Mouse (Mus musculus) large intestine, adult 2 months (tissue): ENCODE measurements around the gene Zfand3. TPM values are rescaled to one million over a fixed set of nuclear protein-coding genes. Genes with fewer than 3 reads are reported as not detected.
A peak's percentile ranks its signal among the peaks of the same experiment; 100 is the strongest.

Source experiments
- DNase-seq: peaks from one replicate; pipeline ENCODE4 v3.0.0-alpha.2; 2012; ENCODE audit warnings: low read depth, low spot score
- WGBS: fragments of 180-500 bp; shearing (Covaris S2); methylation state at CpG from one replicate; pipeline ENCODE4 v1.1.7; 2018; 5-methylcytosine and 5-hydroxymethylcytosine counted together
- polyA plus RNA-seq: library from polyadenylated mRNA; depleted of rRNA; stranded (reverse); fragments of >200 nt; gene quantifications from 2 replicates; pipeline ENCODE4 v1.2.3, GENCODE M21; 2012

The Zfand3 gene
- polyA plus RNA-seq, 1 experiment: 59.3 TPM

DNA sequence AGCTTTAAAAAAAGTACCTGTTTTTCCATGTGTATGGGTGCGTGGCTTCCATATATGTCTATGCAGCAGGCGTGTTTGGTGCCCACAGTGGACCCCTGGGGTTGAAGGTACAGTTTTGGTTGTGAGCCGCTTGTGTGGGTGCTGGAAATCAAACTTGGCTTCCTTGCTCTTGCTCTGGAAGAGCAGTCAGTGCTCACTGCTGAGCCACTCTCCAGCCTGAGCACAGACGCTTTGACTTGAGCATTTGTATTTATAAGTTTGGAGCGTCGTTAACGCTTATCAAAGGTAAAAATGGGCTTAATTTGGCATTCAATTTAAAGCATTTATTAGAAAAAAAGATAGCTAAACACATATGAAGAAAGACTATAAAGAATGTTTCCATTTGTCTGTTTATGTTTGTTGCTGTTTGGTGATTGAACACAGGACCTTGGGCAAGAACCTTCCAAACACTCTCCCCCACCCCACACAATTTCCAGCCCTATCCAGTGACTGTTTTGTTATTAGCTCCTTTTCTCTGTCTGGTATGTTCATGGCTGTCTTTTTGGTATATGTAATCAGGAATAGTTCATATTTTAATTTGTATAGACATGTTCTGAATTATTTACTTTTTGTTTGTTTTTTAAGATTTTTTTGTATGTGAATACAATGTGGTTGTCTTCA lies 38.8 kb downstream of the Zfand3 start:
- no peak for DNase-seq
- WGBS: 91% methylated on average over 7 of the region's 7 CpGs

DNA sequence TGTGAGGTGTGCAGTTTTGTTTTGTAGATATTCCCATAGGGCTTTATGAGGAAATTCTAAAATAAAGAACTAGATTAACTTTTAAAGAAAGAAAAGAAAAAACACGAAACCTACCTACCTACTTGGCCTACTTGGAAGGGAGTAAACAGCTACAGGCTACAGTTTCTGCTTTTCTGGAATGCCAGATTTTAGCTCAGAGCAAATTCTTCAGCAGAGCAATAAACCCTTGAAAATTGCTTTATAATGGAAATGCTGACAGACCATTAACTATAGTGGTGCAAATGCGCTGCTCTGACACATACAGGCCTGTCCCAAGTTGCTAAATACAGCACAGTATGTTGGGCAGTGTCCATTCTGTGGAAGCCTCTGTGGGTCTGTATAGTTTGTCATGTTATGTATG lies 40.6 kb downstream of the Zfand3 start:
- no peak for DNase-seq

DNA sequence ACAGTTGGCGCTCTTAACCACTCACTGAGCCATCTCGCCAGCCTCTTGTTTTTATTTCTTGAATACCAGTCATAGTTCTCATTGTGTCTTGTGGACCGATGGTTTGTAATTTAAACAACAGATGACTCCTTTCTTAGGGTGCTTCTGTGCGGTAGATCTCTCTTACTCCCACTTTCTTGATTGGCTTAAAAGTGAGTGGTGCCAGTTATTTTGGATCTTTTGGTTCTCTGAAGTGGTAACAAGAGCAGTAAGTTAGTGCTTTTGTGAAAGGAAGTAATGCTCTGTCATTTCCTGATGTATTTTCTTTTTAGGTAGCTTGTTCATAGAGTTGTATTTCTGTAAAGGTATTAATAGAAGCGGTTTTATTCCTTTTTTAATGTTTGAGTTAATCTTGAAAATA lies 42.1 kb downstream of the Zfand3 start:
- DNase-seq: no peak
- 85% methylated on average over 5 of the region's 5 CpGs for WGBS

More for the DNA sequence above, 40.6 kb downstream of the Zfand3 start:
- WGBS: 46% methylated on average over 2 of the region's 2 CpGs

DNA sequence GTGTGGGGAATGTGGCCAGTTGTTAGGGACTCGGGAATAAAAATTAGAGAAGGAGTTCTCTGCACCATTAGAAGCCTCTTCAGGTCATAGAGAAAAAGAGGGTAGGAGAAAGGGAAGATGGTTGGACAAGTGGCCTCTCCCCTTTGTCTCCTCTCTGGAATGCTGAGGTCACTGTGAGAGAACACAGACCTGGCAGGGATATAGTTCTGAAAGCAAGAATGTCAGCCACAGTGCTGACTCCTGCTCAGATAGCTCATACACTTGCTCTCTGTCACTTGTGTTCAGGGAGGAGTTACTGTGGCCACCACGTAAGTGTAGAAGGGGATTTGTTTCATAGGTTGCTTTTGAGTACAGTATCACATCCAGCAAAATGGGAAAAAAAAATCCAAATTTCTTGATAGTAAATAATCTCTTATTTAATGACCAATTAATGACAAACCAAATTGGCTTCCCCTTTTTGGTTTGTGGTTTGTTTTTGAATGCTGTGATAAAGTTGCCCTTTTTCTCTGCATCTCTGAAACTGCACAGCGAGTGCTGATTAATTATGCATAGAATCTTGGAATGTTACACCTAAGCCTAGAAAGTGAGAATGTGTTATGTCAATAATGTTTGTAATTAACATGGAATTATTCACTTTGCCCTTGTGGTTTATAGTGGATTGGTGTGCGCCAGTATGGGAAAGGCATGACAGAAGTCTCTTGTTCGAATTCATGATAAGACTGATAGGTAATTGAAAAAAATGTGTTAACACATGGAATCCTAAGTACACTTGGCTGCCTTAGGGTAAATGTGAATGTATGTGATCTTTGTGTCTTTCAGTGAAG lies 47.2 kb downstream of the Zfand3 start:
- WGBS: 83% methylated on average over 5 of the region's 5 CpGs
- no peak for DNase-seq

DNA sequence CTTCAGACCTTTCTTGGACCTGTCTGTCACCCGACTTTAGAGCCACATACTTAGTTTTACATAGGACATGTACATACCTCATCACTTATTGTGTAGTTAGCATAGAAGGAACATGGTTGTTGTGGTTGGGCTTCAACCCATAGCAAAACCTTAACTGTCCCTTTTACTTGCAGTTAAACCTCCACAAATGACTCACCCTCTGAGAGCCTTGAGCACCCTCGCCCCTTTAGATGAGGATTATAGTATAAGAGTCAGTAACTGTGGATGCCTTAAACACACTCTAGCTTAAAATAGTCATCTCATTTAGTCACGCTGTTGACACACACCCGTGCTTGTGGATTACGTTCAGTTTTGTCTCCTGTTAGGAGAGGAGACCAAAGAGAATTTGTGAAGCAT lies 47.8 kb downstream of the Zfand3 start:
- DNase-seq: no peak
- WGBS: 70% methylated on average over 5 of the region's 5 CpGs

DNA sequence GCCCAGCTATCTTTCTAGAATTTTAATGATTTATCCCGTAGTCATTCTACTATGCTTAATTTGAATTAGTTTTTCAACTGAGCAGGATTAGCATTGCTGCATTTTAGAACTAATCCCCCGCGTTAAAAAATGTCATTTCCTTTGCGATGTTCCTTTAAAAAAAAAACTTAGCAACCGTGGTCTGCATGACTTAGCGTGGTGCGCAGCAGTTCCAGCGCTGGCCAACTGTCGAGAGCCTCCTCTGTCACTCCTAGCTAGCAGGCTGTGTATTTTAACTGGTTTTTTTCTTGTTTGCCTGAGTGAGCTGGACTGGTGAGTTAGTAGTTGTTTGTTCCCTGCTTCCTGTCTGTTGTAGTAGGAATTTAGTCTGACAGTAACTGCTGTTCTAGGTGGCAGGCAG lies 48.9 kb downstream of the Zfand3 start:
- DNase-seq: no peak

DNA sequence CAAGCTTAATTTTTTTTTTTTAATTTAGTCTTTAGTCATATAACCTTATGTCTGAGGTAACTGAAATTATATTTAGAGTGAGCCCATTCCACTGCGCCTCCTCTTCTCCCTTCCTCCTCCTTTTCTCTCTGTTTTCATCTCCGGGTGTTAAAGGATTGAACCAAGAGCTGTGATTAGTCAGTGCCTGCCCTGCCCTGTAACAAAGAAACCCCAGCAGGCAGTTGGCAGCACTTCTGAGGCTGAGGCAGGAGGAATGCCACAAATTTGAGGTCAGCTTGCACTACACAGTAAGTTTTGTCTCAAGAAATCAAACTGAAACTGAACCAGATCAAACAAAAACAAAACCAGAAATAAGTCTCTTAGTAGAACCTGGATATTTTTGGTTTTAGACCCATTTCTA lies 49.3 kb downstream of the Zfand3 start:
- DNase-seq: no peak
- WGBS: 75% methylated on average over 2 of the region's 2 CpGs

More for the DNA sequence above, 48.9 kb downstream of the Zfand3 start:
- WGBS: 59% methylated on average over 9 of the region's 9 CpGs

DNA sequence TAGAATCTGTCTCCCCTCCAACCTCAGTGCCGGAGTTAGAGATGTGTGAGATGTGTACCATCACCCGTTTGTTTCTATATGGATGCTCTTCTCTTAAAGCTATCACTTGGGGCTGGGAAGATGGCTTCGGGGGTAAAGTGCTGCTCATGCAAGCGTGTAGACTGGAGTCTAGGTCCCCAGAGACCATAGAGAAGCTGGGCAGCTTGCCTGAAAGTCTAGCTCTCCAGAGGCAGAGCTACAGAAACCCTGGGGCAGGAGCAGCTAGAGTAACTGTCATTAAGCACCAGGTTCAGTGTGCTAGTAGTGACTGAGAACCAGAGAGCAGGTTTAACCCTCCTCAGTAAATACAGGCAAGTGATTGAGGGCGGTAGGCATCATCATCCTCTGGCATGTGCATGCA lies 51.7 kb downstream of the Zfand3 start:
- WGBS: 86% methylated on average over 5 of the region's 5 CpGs
- no peak for DNase-seq

DNA sequence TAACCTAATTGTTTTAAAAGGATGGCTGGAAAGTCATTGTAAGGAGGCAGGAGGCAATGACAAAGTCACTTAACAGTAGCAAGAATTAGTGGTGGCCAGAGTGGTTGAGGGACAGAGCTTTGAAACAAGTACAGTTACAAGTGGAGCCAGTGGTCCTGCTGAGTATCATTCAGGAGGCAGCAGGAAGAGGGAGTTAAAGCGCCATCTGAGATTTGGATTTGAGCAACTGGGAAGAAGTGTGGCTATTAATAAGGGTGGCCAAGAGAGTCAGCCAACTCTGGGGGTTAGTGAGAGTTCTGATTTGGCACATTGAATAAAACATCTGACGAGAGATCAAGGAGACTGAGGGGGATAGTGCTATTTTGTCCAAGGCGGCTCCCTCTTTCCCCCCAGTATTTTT lies 54.1 kb downstream of the Zfand3 start:
- WGBS: 75% methylated on average over 3 of the region's 3 CpGs
- no peak for DNase-seq

DNA sequence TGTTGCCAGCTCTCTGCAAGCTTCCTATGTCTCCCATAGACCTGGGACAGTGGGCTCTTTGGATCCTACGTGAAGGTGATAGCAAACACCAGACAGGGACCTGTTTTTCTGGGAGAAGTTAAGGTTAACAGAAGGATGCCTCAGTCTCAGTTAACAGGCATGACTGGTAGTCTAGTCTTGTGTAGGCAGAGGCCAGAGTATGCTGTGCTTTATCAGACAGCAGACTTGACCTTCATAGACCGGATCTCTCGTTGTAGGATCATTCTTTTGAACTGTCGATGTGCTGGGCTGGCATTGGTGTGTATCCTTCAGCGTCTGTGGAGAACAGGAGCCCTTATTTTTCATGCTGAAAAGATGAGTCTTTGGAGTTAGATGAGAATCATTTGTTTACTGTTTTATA lies 54.5 kb downstream of the Zfand3 start:
- no peak for DNase-seq
- WGBS: 74% methylated on average over 5 of the region's 5 CpGs

DNA sequence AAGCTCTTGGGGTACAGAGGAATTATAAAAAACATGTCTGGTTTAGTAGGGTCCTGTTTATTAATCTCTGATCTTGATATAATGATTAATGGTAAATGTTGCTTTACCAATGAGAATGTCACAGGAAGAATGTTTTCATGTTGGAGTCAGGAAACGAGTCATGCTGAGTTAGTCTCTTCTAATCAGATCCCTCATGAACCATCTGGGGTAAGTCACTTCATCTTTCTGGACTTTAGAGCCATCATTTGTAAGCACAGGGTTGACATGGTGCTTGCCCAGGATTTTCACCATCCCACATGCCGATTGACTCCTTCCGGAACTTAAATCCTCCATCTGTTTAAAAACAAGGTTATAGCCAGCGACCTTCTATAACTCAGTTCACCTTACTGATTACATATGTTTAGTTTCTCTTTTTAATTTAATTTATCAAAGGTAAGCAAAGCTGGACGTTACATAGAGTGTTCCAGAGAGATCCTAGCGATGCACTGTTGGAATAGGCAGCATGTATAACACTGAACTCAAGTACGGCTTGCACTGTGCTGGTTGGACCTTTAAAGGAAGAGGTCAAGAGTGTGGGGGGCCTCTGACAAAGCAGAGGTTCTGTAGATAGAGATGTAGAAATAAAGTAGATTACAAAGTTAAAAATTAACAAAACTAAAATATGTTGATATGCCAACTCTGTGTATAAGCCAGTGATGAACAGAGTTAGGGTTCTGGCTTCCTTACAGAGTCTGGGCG lies 56.7 kb downstream of the Zfand3 start:
- DNase-seq: no peak
- WGBS: 67% methylated on average over 8 of the region's 8 CpGs

DNA sequence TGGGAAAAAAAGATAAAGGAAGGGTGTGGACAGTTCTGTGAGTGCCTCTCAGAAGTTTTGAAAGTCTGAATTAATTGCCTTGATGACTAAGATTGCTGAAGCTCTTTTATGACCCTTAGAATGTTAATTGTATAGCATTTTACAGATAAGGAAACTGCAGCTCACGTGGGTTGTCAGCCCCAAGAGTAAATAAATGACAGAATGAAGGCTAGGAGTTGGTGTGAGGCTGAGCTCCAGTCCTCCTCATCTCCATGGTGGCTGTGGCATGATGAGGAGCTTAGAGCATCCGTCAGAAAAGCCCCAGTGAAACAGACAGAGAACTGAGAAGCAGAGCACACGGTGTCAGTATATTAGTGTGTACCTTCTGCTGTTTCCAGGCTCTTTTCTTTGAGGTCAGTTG lies 59.3 kb downstream of the Zfand3 start:
- 20% methylated on average over 3 of the region's 3 CpGs for WGBS
- peak; percentile 45 for DNase-seq

DNA sequence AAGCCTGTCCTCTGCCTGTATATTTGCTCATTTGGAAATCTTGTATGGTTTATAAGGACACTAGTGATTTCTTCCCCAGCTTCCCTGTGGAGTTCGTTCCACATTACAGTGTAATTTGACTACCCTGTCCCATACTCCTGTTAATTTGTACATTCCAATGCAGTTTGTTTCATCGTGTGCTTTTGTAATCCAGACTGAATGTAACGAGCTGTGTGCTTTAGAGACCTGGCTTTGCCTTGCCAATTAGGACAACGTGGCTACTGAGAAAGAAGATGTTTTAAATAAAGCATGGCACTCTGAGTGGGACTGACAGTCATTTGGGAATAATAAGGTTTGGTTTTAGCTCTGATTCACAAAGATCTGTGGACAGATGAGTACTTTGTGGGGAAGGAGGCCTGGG lies 60.2 kb downstream of the Zfand3 start:
- WGBS: 66% methylated on average over 4 of the region's 4 CpGs
- no peak for DNase-seq

DNA sequence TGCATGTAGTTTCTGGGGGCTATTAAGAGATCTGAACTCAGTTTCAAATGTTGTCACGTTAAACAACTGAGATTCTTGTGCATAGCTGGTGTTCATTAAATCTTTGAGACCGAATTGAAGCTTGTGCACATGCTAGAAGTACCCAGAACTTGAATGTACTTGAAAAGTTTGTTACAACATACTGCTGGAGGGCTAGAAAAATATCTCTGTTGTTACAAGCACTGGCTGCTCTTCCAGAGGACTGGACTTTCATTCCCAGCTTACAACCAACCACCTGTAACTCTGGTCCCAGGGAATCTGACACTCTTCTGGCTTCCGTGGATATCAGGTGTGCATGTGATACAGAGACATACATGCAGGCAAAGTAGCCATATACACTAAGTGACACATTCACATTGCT lies 65.2 kb downstream of the Zfand3 start:
- DNase-seq: no peak

DNA sequence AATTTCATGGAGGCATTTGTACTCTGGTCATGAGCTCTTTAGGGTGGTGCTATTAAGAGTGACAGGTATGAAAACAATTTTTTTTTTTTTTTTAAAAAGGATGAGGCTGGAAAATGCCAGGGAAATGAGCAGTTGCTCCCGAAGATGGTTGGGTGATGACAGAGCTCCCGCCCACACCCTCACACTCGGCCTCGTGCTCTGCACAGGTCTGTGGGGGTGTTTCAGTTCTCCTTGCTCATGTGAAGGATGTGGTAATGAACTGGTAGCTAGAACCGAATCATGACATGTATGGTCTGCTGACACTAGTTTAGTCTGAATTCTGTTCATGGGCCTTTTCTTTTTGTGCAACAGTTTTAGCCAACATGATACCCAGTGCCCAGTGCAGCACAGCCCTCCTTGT lies 66.1 kb downstream of the Zfand3 start:
- 68% methylated on average over 5 of the region's 5 CpGs for WGBS

More for the DNA sequence above, 65.2 kb downstream of the Zfand3 start:
- WGBS: 89% methylated on average over 3 of the region's 3 CpGs

DNA sequence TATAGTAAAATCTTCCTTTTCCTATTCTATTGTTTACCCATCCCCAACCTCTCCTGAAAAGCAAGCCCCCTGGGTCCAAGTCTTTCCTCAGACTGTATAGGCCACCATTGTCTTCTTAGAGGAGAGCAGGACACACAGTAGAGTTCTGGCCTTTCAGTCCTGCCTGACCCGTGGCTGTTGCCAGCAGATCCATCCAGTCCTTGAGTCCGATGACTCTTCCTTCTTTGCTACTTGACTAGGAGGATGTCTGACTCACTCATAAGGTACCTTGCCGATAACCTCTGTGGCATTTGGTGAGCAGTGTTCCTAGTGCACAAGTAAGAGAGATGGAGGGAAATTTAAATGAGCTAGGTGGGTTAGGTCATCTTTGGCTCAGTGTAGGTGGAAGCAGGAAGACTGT lies 68.1 kb downstream of the Zfand3 start:
- WGBS: 71% methylated on average over 3 of the region's 3 CpGs

More for the DNA sequence above, 66.1 kb downstream of the Zfand3 start:
- DNase-seq: no peak

DNA sequence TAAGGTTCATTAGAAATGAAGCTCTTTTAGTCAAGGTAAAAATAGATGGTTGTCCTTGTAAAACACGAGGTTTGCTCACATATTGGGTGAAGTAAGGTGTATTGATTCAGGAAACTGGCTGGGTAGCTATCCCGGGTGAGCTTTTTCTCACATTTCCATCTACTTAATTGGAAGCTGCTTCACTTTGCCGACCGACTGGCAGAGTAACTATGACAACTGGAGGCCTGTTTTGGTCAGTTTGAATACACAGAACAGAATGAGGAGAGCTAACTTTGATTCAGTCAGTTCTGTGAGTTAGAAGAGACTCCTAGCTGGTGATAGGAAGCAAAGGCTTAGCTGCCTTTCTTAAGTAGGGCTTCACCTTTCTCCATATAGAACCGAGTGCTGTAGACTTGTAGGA lies 71.4 kb downstream of the Zfand3 start:
- WGBS: 49% methylated on average over 5 of the region's 5 CpGs
- no peak for DNase-seq

More for the DNA sequence above, 68.1 kb downstream of the Zfand3 start:
- no peak for DNase-seq

DNA sequence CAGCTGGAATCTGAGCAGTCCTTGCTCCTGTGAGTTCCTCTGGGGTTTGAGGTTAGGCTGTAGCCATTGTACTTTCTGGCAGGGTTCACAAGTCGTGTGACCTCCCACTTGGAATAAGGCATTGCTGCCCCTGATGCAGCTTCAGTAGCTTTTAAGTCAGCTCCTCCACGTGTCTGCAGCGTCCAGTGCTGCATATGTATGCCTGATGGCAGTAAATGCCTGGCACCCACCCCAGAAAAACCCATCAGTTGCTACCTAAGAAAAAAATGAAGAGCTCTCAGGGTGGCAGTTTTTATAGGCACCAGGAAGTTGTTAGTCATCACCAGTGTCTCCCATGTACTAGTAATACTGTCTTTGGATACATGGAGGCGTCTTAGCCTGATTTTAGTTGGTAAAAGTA lies 79.5 kb downstream of the Zfand3 start:
- DNase-seq: peak; percentile 19
- 28% methylated on average over 4 of the region's 4 CpGs for WGBS

DNA sequence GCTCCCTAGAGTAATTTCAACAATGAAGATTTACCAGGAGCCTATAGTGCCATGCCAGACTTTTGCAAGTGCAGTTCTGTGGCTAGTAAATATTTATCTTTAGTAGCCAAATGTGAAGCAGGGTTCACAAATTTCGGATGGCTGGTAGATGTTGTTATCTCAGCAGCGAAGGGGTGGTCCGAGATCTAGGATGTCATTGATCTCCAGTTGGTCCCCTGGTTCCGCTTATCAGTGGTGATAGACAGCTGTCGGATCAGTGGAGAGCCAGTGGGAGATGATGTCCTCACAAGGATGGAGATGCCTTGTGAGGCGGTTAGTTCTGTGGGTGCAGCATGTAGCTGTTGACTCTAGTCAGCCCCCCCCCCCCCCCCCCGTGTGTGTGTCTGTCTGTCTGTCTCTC lies 82.2 kb downstream of the Zfand3 start:
- WGBS: 88% methylated on average over 7 of the region's 7 CpGs
- DNase-seq: no peak

DNA sequence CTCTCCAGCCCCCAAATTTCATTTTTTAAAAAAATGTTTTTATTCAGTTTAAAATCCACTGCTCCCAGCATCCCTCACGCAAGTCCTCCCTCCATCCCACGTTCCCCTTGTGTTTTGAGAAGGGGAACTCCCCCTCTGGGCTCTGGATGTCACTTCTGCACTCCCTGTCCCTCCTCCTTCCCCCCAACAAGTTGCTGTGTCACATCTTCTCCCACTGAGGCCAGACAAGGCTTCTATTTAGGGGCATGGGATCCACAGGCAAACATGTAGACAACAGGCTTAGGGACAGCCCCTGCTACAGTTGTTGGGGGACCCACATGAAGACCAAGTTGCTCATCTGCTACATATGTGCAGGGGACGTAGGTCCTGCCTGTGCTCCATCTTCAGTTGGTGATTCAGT lies 83.9 kb downstream of the Zfand3 start:
- DNase-seq: no peak
- WGBS: 95% methylated on average over 3 of the region's 3 CpGs

DNA sequence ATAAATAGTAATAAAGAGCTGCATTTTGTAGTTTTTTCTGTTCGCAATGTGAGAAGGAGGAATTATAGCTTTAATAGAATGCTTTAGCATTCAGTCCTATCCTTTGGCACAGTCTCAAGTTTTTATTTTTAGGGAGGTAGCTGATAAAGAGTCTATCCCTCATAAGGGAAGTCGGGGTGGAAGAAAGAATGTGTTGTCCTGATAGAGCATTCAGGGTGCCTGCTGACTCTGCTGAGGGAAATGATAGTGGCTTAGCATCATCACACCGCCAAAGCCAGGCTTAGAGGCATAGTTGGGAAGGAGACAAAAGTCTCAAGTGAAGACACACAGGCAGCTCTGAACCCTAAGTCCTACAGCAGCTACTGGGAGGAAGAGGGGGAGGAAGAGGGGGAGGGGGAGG lies 85.9 kb downstream of the Zfand3 start:
- no peak for DNase-seq
- WGBS: 64% methylated on average over 3 of the region's 3 CpGs
